Mouse (Mus musculus) megakaryocyte-erythroid progenitor cell, adult 5 weeks (primary cell): Measurements from ENCODE around the gene Gm39566. TPM values are rescaled to one million over a fixed set of nuclear protein-coding genes. Genes with fewer than 3 reads are reported as not detected.

ENCODE experiments used
- polyA plus RNA-seq: library from polyadenylated mRNA; stranded (reverse); fragments of >175 nt; gene quantifications from 2 replicates; pipeline ENCODE4 v1.2.3, GENCODE M21; 2012

Gene Gm39566
- not detected in 2 replicates for polyA plus RNA-seq

GRCm38 (mm10) chr11:69815155-69815554, at the start of gene Gm39566:
TSS of gene Gm39566 (minus strand) at chr11:69815298.

GRCm38 (mm10) chr11:69858113-69858998, 43.3 kb upstream of the Gm39566 start, which contains the start of gene Tnk1:
TSS of gene Tnk1 (minus strand) at chr11:69858730.

GRCm38 (mm10) chr11:69846198-69846680, 31.1 kb upstream of the Gm39566 start, which contains the start of gene Plscr3:
TSS of gene Plscr3 (plus strand) at chr11:69846376.

GRCm38 (mm10) chr11:69837952-69838713, 23.0 kb upstream of the Gm39566 start, which contains the start of gene Tmem256:
TSS of gene Tmem256 (plus strand) at chr11:69838514.

GRCm38 (mm10) chr11:69837604-69837951, 22.5 kb upstream of the Gm39566 start, which contains the start of gene Nlgn2:
TSS of gene Nlgn2 (minus strand) at chr11:69837784.

GRCm38 (mm10) chr11:69822080-69822479, 7.0 kb upstream of the Gm39566 start, which contains the start of gene Spem1:
TSS of gene Spem1 (minus strand) at chr11:69822180.

GRCm38 (mm10) chr11:69818365-69818764, 3.3 kb upstream of the Gm39566 start, which contains the start of gene Spem2:
TSS of gene Spem2 (minus strand) at chr11:69818465.

GRCm38 (mm10) chr11:69804972-69805909, 9.9 kb downstream of the Gm39566 start, which contains the start of gene Tmem102:
TSS of gene Tmem102 (minus strand) at chr11:69805624.

GRCm38 (mm10) chr11:69801379-69801977, 13.6 kb downstream of the Gm39566 start, which contains the start of gene Fgf11:
TSS of gene Fgf11 (minus strand) at chr11:69801857.

GRCm38 (mm10) chr11:69795168-69795982, 19.7 kb downstream of the Gm39566 start, which contains the start of gene Chrnb1:
TSS of gene Chrnb1 (minus strand) at chr11:69795943.

GRCm38 (mm10) chr11:69765221-69766125, 49.6 kb downstream of the Gm39566 start, which contains the start of gene Zbtb4:
TSS of gene Zbtb4 (plus strand) at chr11:69765912.

GRCm38 (mm10) chr11:69761868-69762267, 53.2 kb downstream of the Gm39566 start, which contains the start of gene Slc35g3:
TSS of gene Slc35g3 (minus strand) at chr11:69761968.

Other genes with a start within 250 kb of the Gm39566 start
- gene Wrap53, start 235.0 kb downstream of the Gm39566 start, polyA plus RNA-seq = 15.1 and 19.3 TPM in 2 replicates
- 107 and 113 TPM in 2 replicates for gene Trp53, start 234.9 kb downstream of the Gm39566 start, polyA plus RNA-seq
- 60.8 and 72.4 TPM in 2 replicates for gene Atp1b2, start 209.4 kb downstream of the Gm39566 start, polyA plus RNA-seq
- gene Shbg, start 197.4 kb downstream of the Gm39566 start, polyA plus RNA-seq = not detected in 2 replicates
- not detected in 2 replicates for gene Sat2, start 193.3 kb downstream of the Gm39566 start, polyA plus RNA-seq
- 78.1 and 86.4 TPM in 2 replicates for gene Fxr2, start 182.3 kb downstream of the Gm39566 start, polyA plus RNA-seq
- gene Sox15, start 160.0 kb downstream of the Gm39566 start, polyA plus RNA-seq = 0.48 and 1.3 TPM in 2 replicates
- gene Mpdu1, start 152.7 kb downstream of the Gm39566 start, polyA plus RNA-seq = 34.6 and 45.3 TPM in 2 replicates
- 27.8 and 36.3 TPM in 2 replicates for gene Cd68, start 149.1 kb downstream of the Gm39566 start, polyA plus RNA-seq
- 275 and 277 TPM in 2 replicates for gene Eif4a1, start 142.9 kb downstream of the Gm39566 start, polyA plus RNA-seq
- 103 and 104 TPM in 2 replicates for gene Senp3, start 133.2 kb downstream of the Gm39566 start, polyA plus RNA-seq
- gene Tnfsf13, start 129.5 kb downstream of the Gm39566 start, polyA plus RNA-seq = 11.4 TPM in 2 replicates
- 7.9 and 10.0 TPM in 2 replicates for gene Tnfsf12, start 119.4 kb downstream of the Gm39566 start, polyA plus RNA-seq
- gene Tnfsfm13, start 119.2 kb downstream of the Gm39566 start, polyA plus RNA-seq = 2.5 and 3.6 TPM in 2 replicates
- 82.4 and 83.8 TPM in 2 replicates for gene Polr2a, start 56.7 kb downstream of the Gm39566 start, polyA plus RNA-seq
- not detected in 2 replicates for gene Slc35g3, start 53.3 kb downstream of the Gm39566 start, polyA plus RNA-seq
- 3.7 and 6.1 TPM in 2 replicates for gene Zbtb4, start 49.4 kb downstream of the Gm39566 start, polyA plus RNA-seq
- gene Chrnb1, start 19.4 kb downstream of the Gm39566 start, polyA plus RNA-seq = 1.1 and 1.2 TPM in 2 replicates
- gene Fgf11, start 13.4 kb downstream of the Gm39566 start, polyA plus RNA-seq = 1.1 and 1.4 TPM in 2 replicates
- gene Tmem102, start 9.7 kb downstream of the Gm39566 start, polyA plus RNA-seq = 0.03 TPM in 1 of 2 replicates, not detected in the other
- gene Spem2, start 3.2 kb upstream of the Gm39566 start, polyA plus RNA-seq = not detected in 2 replicates
- gene Spem1, start 6.9 kb upstream of the Gm39566 start, polyA plus RNA-seq = 0.11 TPM in 1 of 2 replicates, not detected in the other
- 40.3 and 57.2 TPM in 2 replicates for gene Nlgn2, start 22.5 kb upstream of the Gm39566 start, polyA plus RNA-seq
- 437 and 678 TPM in 2 replicates for gene Tmem256, start 23.2 kb upstream of the Gm39566 start, polyA plus RNA-seq
- gene Plscr3, start 31.1 kb upstream of the Gm39566 start, polyA plus RNA-seq = 149 and 165 TPM in 2 replicates
- gene Tnk1, start 43.4 kb upstream of the Gm39566 start, polyA plus RNA-seq = 0.27 and 0.99 TPM in 2 replicates
- not detected in 2 replicates for gene Tmem95, start 62.7 kb upstream of the Gm39566 start, polyA plus RNA-seq
- gene Kctd11, start 66.1 kb upstream of the Gm39566 start, polyA plus RNA-seq = 1.2 and 1.7 TPM in 2 replicates
- gene Acap1, start 80.2 kb upstream of the Gm39566 start, polyA plus RNA-seq = 138 and 178 TPM in 2 replicates
- 1.7 and 2.8 TPM in 2 replicates for gene 2810408A11Rik, start 85.7 kb upstream of the Gm39566 start, polyA plus RNA-seq
- gene Neurl4, start 85.8 kb upstream of the Gm39566 start, polyA plus RNA-seq = 79.1 and 86.6 TPM in 2 replicates
- 173 and 210 TPM in 2 replicates for gene Gps2, start 98.6 kb upstream of the Gm39566 start, polyA plus RNA-seq
- 2,243 and 2,337 TPM in 2 replicates for gene Eif5a, start 106.7 kb upstream of the Gm39566 start, polyA plus RNA-seq
- 1.3 and 1.6 TPM in 2 replicates for gene Ybx2, start 120.5 kb upstream of the Gm39566 start, polyA plus RNA-seq
- gene Slc2a4, start 132.9 kb upstream of the Gm39566 start, polyA plus RNA-seq = 0.54 and 1.5 TPM in 2 replicates
- gene Cldn7, start 149.5 kb upstream of the Gm39566 start, polyA plus RNA-seq = 0.12 TPM in 1 of 2 replicates, not detected in the other
- 253 and 255 TPM in 2 replicates for gene Ctdnep1, start 165.9 kb upstream of the Gm39566 start, polyA plus RNA-seq
- gene Elp5, start 167.2 kb upstream of the Gm39566 start, polyA plus RNA-seq = 12.4 and 14.3 TPM in 2 replicates
- 379 and 448 TPM in 2 replicates for gene Gabarap, start 175.8 kb upstream of the Gm39566 start, polyA plus RNA-seq
- 73.1 and 84.1 TPM in 2 replicates for gene Phf23, start 180.5 kb upstream of the Gm39566 start, polyA plus RNA-seq
- 50.0 and 50.7 TPM in 2 replicates for gene Dvl2, start 185.3 kb upstream of the Gm39566 start, polyA plus RNA-seq
- 22.8 and 23.6 TPM in 2 replicates for gene Acadvl, start 200.1 kb upstream of the Gm39566 start, polyA plus RNA-seq
- gene Dlg4, start 201.6 kb upstream of the Gm39566 start, polyA plus RNA-seq = 22.0 and 24.1 TPM in 2 replicates
- not detected in 2 replicates for gene Asgr1, start 238.8 kb upstream of the Gm39566 start, polyA plus RNA-seq